Mouse (Mus musculus): ENCODE results near the gene Vegfc.

Gene Vegfc

DNA sequence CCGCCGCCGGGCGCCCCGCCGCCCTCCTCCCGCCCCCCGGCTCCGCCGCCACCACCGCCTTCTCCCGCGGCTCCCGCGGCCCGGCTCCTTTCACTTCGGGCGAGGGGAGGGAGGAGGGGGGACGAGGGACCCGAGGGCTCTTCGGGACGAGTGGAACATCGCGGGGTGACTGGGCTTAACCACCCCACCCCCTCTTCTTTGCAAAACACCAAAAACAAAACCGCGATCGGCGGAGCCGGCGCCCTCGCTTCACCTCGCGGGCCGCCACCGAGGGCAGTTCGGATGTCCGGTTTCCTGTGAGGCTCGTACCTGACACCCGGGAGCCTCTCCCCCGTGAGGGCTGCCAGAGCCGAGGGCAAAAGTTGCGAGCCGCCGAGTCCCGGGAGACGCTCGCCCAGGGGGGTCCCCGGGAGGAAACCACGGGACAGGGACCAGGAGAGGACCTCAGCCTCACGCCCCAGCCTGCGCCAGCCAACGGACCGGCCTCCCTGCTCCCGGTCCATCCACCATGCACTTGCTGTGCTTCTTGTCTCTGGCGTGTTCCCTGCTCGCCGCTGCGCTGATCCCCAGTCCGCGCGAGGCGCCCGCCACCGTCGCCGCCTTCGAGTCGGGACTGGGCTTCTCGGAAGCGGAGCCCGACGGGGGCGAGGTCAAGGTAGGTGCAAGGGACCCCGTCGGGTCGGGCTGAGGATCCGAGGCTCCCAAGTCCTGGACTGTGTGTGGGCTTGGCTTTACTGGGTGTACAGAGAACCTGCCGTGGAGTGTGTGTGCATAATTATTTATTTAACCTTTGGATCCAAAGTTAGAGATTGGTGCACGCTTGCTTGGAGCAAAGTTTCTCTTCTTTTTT lies at the start of gene Vegfc:
Vegfc (plus strand) TSS at position 336 of the 850 bp plus-strand sequence.
- Histone ChIP-seq H3K27me3 (ENCODE audit: control insufficient read depth, insufficient read depth, low read length, poor library complexity, severe bottlenecking) (peaks cover 2% of the 10 kb centered on the region), H3K36me3 (ENCODE audit: control insufficient read depth, insufficient read depth, low read length, poor library complexity, severe bottlenecking) (no peaks in the 10 kb centered on the region)
- peak; percentile 40 for DNase-seq (ENCODE audit: low read depth, low spot score)

DNA sequence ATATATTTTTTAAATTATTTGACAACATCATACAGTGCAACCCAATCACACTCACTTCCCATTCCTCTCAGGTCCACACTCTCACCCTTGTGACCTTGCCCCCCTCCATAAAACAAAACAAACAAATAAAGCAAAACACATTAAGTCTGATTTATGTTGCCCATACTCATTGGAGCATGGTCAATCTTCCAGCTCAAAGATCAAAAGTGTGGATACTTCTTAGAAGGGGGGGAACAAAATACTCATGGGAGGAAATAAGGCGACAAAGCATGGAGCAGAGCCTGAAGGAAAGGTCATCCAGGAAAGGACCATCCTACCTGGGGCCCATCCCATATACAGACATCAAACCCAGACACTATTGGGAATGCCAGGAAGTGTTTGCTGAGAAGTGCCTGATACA lies 42.8 kb upstream of the Vegfc start:
- Histone ChIP-seq H3K36me3 (ENCODE audit: control insufficient read depth, insufficient read depth, low read length, poor library complexity, severe bottlenecking) (0 out of 2 replicates have a peak, but pooled peaks cover 2% of the 10 kb centered on the region), H3K27me3 (ENCODE audit: control insufficient read depth, insufficient read depth, low read length, poor library complexity, severe bottlenecking) (no peaks in the 10 kb centered on the region)
- no peak for DNase-seq (ENCODE audit: low read depth, low spot score)

DNA sequence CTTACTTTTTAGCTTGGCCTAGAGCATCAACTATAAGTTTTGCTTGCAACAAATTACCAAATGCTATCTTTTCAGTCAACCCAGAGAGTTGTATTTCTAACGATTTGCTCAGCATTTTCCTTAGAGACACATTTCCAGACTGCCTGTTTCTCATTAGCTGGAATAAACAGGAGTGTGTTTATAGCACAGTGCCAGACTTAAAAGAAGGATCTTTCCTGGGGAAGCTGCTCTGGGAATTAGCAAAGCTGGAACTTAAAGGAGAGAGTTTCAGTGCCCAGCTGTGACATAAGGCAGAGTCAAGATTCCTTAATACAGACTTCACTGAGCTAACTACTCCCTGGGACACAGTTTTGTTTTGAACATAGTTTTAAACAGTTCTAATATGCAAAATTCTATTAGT lies 34.8 kb upstream of the Vegfc start:
- Histone ChIP-seq H3K27me3 (ENCODE audit: control insufficient read depth, insufficient read depth, low read length, poor library complexity, severe bottlenecking) (no peaks in the 10 kb centered on the region), H3K36me3 (ENCODE audit: control insufficient read depth, insufficient read depth, low read length, poor library complexity, severe bottlenecking) (no peaks in the 10 kb centered on the region)
- DNase-seq (ENCODE audit: low read depth, low spot score), result no peak

DNA sequence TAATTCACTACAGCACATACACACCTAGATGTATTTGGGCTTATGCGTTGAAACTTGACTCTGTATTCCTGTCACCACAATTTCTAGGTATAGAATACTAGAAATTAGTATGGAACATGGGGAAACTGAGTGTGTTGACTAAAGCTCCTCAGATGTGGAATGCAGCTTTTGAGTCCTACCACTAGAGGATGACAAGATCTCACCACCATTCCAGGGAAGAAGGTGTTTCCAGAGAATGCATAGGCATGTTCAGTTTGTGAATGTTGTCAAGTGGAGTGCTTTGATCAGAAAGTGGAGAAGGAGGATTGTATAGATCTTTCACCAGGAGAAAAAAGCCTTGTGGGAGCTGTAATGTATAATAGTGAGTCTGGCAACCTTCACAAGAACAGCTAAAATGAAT lies 33.9 kb upstream of the Vegfc start:
- Histone ChIP-seq H3K36me3 (ENCODE audit: control insufficient read depth, insufficient read depth, low read length, poor library complexity, severe bottlenecking) (no peaks in the 10 kb centered on the region), H3K27me3 (ENCODE audit: control insufficient read depth, insufficient read depth, low read length, poor library complexity, severe bottlenecking) (no peaks in the 10 kb centered on the region)
- no peak for DNase-seq (ENCODE audit: low read depth, low spot score)

DNA sequence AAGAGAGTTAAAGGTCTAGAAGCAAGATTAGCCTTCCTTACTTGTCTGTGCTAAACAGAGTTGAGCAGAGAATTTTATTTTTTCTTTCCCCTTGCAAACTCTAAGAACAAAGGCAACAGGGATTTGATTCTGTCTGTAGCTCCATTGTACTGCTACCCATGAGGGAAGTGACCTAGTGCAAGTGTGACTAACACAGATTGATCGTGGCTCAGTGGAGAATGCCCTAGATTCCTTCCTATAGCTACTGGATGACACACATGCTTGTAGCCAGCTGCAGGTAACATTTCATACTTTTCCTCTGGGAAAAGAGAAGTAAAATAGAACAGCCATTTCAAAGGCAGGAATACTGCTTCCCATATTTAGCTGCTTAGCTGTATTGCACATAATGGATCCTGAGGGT lies 24.2 kb upstream of the Vegfc start:
- Histone ChIP-seq H3K27me3 (ENCODE audit: control insufficient read depth, insufficient read depth, low read length, poor library complexity, severe bottlenecking) (no peaks in the 10 kb centered on the region), H3K36me3 (ENCODE audit: control insufficient read depth, insufficient read depth, low read length, poor library complexity, severe bottlenecking) (no peaks in the 10 kb centered on the region)
- DNase-seq (ENCODE audit: low read depth, low spot score), result no peak

DNA sequence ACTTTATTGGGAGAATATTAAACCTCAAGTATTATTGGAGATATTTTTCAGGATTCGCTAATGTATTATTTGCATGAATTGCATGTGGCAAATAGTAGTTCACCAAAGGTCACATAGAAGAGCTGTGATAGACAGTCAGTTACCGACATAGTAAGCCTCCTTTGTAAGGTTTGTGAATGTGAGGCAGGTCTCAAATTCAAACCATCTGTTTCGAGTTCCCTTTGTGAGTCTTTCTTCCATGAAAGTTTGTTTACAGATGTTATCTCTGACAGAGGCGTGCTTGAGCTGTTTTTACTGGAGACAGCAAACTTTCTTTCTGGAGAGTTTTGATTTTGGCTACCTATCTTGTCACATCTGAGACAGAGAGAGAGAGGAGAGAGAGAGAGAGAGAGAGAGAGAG lies 11.9 kb upstream of the Vegfc start:
- Histone ChIP-seq H3K27me3 (ENCODE audit: control insufficient read depth, insufficient read depth, low read length, poor library complexity, severe bottlenecking) (no peaks in the 10 kb centered on the region), H3K36me3 (ENCODE audit: control insufficient read depth, insufficient read depth, low read length, poor library complexity, severe bottlenecking) (no peaks in the 10 kb centered on the region)
- no peak for DNase-seq (ENCODE audit: low read depth, low spot score)

DNA sequence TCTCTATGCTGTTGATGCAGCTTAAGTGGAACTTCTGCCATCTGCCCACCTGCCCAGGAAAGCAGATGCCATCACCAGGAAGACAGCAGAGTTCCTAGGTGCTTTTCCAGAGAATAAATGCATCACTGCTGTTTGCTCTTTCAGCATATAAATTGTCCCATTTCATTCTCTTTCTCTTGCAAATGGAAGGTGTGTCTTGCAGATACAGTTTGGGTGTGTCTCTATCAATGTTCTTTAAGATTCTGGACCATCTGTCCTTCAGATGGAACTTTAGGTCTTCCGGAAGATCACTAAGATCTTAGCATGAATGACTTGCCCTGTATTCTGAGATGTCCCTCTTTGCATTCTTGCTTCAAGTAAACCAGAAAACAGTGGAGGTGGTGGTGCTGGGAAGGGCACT lies 1.1 kb upstream of the Vegfc start:
- no peaks in the 10 kb centered on the region for H3K36me3 ChIP-seq (ENCODE audit: control insufficient read depth, insufficient read depth, low read length, poor library complexity, severe bottlenecking)
- H3K27me3 ChIP-seq (ENCODE audit: control insufficient read depth, insufficient read depth, low read length, poor library complexity, severe bottlenecking), result peaks cover 2% of the 10 kb centered on the region
- no peak for DNase-seq (ENCODE audit: low read depth, low spot score)

DNA sequence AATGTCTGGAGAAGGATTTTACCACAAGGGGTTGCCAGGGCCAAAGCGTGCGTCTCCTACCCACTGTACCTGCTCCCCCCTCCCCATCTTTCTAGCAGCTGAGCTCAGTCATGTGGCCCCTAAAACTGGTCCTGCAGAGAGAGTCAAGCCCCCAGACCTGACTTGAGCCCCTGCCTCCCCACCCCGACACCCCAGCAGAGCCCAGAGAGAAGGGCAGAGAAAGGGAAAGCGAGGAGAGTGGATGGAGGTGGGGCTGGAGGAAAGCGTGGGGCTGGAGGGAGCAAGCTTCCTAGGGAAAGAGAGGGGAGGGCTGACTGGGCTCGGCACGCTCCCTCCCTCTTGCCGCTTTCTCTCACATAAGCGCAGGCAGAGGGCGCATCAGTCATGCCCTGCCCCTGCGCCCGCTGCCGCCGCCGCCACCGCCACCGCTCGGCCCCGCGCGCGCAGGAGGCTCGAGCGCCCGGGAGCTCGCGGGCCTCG lies 575 bp upstream of the Vegfc start:
- no peaks in the 10 kb centered on the region for H3K36me3 ChIP-seq (ENCODE audit: control insufficient read depth, insufficient read depth, low read length, poor library complexity, severe bottlenecking)
- H3K27me3 ChIP-seq (ENCODE audit: control insufficient read depth, insufficient read depth, low read length, poor library complexity, severe bottlenecking), result peaks cover 2% of the 10 kb centered on the region
- DNase-seq (ENCODE audit: low read depth, low spot score), result peak; percentile 50

DNA sequence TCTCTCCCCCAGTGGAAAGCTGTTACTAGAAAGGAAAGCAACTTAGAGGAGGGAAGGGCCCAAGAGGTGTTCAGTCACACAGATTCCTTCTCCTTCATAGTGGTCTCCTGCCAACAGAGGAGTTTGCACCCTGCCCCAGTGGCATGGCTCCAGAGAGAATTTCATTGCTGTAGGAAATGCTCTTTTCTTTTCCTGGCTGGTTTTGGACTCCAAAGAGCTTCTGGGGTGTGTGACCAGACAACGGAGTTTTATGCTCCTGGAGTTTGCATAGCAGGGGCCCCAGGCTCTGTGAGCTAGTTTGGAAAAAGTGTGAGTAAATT lies 675 bp downstream of the Vegfc start:
- no peaks in the 10 kb centered on the region for H3K36me3 ChIP-seq (ENCODE audit: control insufficient read depth, insufficient read depth, low read length, poor library complexity, severe bottlenecking)
- H3K27me3 ChIP-seq (ENCODE audit: control insufficient read depth, insufficient read depth, low read length, poor library complexity, severe bottlenecking), result peaks cover 2% of the 10 kb centered on the region
- DNase-seq (ENCODE audit: low read depth, low spot score), result peak; percentile 1

DNA sequence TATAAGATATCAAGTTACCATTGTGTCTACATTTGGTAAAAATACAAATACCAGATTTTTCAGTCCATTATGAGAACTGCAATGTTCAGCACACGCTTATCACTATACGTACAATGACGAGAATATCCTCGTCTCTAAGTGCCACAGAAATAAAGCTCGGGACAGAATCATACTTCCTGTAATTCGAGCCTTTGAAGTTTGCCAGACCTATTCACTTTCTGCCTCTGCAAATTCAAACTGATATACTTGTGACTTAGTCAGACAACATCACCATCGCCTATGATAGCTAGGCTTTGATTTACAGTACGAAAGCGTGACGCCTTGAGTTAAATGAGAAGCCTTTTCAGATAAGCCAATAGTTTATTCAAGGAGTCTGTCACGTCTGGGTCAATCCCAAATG lies 1.6 kb downstream of the Vegfc start:
- Histone ChIP-seq H3K36me3 (ENCODE audit: control insufficient read depth, insufficient read depth, low read length, poor library complexity, severe bottlenecking) (no peaks in the 10 kb centered on the region), H3K27me3 (ENCODE audit: control insufficient read depth, insufficient read depth, low read length, poor library complexity, severe bottlenecking) (peaks cover 2% of the 10 kb centered on the region)
- DNase-seq (ENCODE audit: low read depth, low spot score), result no peak

DNA sequence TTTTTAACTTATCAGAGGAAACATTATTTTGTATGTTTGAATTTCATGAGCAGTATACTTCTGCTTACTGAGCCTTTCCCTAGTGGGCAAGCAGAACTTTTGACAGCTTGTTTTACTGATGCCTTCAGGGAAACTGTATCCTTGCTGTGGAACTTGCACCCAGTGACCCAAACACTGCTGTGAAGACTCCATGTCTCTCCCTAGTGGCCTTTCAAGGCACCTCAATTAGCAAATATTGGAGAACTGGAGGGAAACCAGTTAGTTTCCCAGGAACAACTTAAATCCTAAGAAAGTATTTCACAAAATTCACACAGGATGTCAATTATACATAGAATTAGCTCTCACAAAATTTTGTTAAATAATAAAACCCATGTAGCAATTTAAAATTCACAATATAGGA lies 2.2 kb downstream of the Vegfc start:
- H3K27me3 ChIP-seq (ENCODE audit: control insufficient read depth, insufficient read depth, low read length, poor library complexity, severe bottlenecking), result peaks cover 2% of the 10 kb centered on the region

DNA sequence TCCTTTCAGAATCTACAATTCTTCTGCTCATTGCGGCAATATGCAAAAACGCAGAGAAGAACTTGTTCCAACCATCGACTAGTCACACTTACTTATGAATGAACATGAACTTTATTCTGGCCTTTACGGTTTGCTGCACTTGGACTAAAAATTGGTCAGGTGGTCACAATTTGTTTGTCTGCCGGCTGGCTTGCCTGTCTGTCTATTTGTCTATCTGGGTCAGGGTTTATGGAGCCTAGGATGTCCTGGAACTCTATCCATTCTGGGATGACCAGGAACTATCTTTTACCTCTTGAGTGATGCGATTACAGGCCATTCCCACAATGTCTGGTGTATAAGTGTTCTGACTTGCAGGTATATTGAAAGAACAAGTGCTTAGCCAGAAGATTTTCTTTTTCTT lies 8.5 kb downstream of the Vegfc start:
- no peaks in the 10 kb centered on the region for H3K27me3 ChIP-seq (ENCODE audit: control insufficient read depth, insufficient read depth, low read length, poor library complexity, severe bottlenecking)
- DNase-seq (ENCODE audit: low read depth, low spot score), result no peak
- H3K36me3 ChIP-seq (ENCODE audit: control insufficient read depth, insufficient read depth, low read length, poor library complexity, severe bottlenecking), result no peaks in the 10 kb centered on the region

More for the DNA sequence above, 2.2 kb downstream of the Vegfc start:
- peak; percentile 0 for DNase-seq (ENCODE audit: low read depth, low spot score)
- H3K36me3 ChIP-seq (ENCODE audit: control insufficient read depth, insufficient read depth, low read length, poor library complexity, severe bottlenecking), result no peaks in the 10 kb centered on the region

DNA sequence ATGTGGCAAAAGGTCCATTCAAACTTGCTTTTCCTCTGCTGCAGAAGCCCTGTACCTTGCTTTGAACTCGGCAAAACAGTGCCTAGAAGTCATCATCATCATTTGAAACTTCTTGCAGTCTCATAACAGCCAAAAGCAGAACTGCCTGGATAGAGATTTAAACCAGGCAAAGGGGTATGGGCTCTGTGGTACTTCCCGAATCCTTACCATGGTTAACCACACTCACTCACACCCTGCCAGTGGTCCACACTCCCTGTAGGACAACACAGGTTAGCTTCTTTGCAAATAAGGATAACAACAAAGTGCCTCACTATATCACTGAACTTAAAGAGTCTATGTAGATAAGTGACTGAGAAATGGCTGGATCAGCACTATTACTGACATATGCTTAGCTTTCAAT lies 9.7 kb downstream of the Vegfc start:
- Histone ChIP-seq H3K36me3 (ENCODE audit: control insufficient read depth, insufficient read depth, low read length, poor library complexity, severe bottlenecking) (no peaks in the 10 kb centered on the region), H3K27me3 (ENCODE audit: control insufficient read depth, insufficient read depth, low read length, poor library complexity, severe bottlenecking) (no peaks in the 10 kb centered on the region)
- DNase-seq (ENCODE audit: low read depth, low spot score), result no peak

DNA sequence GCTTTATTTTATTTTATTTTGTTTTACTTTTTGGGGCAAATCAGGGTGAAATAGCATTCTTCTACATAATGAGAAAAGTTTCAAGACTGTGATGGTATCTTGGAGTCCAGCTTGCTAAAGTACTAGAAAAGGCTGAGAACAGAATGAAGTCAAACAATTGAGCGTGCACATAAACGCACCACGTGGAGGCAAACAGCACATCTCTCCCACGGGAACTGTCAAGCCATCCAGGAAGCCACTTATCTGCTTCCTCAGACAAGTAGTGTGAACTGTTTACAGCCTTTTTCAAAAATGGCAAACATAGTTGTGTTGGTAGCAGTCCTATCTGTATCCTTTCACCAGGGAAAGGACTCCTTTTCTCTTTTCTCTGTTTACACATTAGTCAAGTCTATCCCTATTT lies 11.8 kb downstream of the Vegfc start:
- no peak for DNase-seq (ENCODE audit: low read depth, low spot score)
- no peaks in the 10 kb centered on the region for H3K36me3 ChIP-seq (ENCODE audit: control insufficient read depth, insufficient read depth, low read length, poor library complexity, severe bottlenecking)
- H3K27me3 ChIP-seq (ENCODE audit: control insufficient read depth, insufficient read depth, low read length, poor library complexity, severe bottlenecking), result no peaks in the 10 kb centered on the region

DNA sequence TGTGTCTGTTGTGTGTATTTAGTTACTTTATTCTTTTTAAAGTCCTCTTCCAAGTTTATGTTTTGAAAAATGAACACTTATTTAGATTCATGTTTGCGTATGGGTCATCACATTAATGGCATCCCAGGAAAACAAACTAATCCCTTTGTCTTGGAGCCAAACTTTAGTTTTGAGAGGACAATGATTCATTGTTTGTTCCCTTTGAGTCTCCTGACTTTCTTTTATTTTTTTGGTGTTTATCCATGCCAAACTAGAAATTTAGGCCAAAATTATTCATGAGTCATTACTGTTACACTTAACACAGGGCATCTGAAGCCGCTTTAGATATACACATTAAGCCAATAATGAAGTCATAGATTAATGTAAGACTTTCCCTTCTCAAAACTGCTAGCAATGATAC lies 12.5 kb downstream of the Vegfc start:
- Histone ChIP-seq H3K36me3 (ENCODE audit: control insufficient read depth, insufficient read depth, low read length, poor library complexity, severe bottlenecking) (no peaks in the 10 kb centered on the region), H3K27me3 (ENCODE audit: control insufficient read depth, insufficient read depth, low read length, poor library complexity, severe bottlenecking) (no peaks in the 10 kb centered on the region)
- no peak for DNase-seq (ENCODE audit: low read depth, low spot score)

DNA sequence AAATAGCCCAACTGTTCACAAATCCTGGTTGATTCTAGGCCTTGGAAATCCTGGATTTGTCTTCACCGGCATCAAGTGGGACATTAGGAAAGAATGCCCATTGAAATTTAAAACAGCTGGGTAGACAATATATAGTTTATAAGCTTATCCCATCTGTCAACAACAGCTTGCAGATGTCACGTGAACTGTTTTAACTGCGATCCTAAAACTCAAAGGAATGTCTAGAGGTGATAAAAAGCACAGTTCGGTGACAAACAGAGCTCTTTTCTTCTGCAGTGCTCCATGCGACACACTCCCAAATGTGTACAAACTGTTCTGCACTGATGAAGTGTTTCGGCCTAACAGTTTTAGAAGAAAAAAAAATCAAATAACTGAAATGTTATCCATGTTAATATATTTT lies 22.7 kb downstream of the Vegfc start:
- no peak for DNase-seq (ENCODE audit: low read depth, low spot score)
- no peaks in the 10 kb centered on the region for H3K36me3 ChIP-seq (ENCODE audit: control insufficient read depth, insufficient read depth, low read length, poor library complexity, severe bottlenecking)
- no peaks in the 10 kb centered on the region for H3K27me3 ChIP-seq (ENCODE audit: control insufficient read depth, insufficient read depth, low read length, poor library complexity, severe bottlenecking)

Measured in splenic B cell, adult 2 months (primary cell).